Mouse (Mus musculus): ENCODE data around the gene Mysm1.

The Mysm1 gene

DNA sequence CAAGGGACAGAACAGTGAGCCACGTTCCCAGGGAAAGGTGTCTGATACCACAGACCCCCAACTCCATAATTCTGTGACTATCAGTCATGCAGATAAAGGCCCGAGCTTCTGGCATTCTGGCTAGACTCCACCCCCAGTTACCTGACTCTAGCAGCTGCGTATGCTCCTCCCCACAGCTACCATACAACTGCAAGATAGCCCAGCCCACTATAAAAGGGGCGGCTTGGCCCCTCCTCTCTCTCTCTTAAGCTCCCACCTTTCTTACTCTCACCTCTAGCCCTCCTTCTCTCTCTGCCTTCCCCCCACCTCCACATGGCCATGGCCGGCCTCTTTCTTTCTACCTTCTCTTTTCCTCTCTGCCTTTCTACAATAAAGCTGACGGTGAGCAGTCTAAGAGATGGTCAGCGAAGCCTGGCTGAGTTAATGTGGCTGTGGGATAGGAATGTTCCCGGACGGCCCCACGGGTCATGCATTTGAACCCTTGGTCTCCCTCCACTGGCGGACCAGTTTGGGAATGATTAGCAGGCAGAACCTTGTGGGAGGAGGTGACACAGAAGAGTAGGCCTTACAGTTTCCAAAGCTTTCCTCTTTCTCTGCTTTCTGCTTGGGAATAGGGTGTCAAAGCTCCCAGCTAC, 37.6 kb downstream of the Mysm1 start:
- peak; percentile 75 for DNase-seq

GRCm38 (mm10) chr4:94928743-94929142, 50.2 kb downstream of the Mysm1 start, which contains the start of gene Eqtn:
TSS of gene Eqtn (minus strand) at chr4:94928843.
- no peak for DNase-seq

GRCm38 (mm10) chr4:94901780-94902179, 77.1 kb downstream of the Mysm1 start:
- DNase-seq = no peak

- DNase-seq = no peak
Measured at GRCm38 (mm10) chr4:94900744-94901143, 78.2 kb downstream of the Mysm1 start.

Measured in kidney, adult 11 months (tissue).